Mouse (Mus musculus) monocyte, adult 5-6 weeks (primary cell): ENCODE results near the gene Mum1. TPM values are rescaled to one million over a fixed set of nuclear protein-coding genes. Genes with fewer than 3 reads are reported as not detected.

Experiments used
- ATAC-seq: fragments of 153-309, 156-312 bp; replicated peaks from 2 replicates; pipeline ENCODE4 v1.8.0; 2017; ENCODE audit warnings: mild to moderate bottlenecking; ENCODE audit not compliant: low TSS enrichment, insufficient number of reproducible peaks, severe bottlenecking, poor library complexity, low FRiP score
- total RNA-seq: library from RNA; stranded (forward); fragments of 200-1000, 200-491, 200-594 nt; gene quantifications from 3 replicates; pipeline ENCODE4 v1.2.3, GENCODE M21; 2017

The Mum1 gene
- total RNA-seq, 1 experiment from 2014 or later = 43.7 TPM

DNA sequence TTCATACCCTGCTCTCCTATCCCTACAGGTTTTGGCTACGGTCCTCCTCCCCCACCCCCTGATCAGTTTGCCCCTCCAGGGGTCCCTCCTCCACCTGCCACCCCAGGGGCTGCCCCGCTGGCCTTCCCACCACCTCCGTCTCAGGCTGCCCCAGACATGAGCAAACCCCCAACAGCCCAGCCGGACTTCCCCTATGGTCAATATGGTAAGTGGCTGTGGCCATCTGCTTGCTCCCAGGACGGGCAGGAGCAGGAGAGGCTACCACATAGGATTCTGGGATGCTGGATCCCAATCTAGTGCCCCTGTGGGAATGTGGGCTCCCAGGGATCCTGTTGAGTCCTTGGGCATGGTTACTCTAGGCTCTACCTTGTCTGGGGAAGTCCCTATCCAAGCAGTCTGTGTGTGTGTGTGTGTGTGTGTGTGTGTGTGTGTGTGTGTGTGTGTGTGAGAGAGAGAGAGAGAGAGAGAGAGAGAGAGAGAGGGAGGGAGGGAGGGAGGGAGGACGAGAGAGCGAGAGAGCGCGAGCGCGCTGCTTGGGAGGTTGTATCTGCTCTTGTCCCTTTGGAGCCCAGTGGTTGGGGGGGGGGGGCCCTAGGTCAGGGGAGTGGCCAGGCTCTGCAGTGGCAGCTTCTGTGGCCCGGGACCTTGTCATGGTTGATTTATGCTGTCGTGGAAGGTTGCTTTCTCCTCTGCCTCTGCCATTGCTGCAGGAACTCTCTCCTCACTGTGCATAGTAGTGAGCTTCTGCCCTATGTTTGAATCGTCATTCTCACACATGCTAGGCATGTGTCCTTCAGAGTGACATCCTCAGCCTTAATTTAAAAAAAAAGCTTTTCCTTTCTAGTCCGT, 59.2 kb downstream of the Mum1 start:
- ATAC-seq = no peak

GRCm38 (mm10) chr10:80288097-80288496, 61.9 kb downstream of the Mum1 start:
- no peak for ATAC-seq

GRCm38 (mm10) chr10:80288657-80289056, 62.4 kb downstream of the Mum1 start:
- ATAC-seq = no peak

GRCm38 (mm10) chr10:80292251-80293146, 66.3 kb downstream of the Mum1 start, which contains the start of gene Rps15:
TSS of gene Rps15 (plus strand) at chr10:80292453.
- peak; percentile 91 for ATAC-seq

DNA sequence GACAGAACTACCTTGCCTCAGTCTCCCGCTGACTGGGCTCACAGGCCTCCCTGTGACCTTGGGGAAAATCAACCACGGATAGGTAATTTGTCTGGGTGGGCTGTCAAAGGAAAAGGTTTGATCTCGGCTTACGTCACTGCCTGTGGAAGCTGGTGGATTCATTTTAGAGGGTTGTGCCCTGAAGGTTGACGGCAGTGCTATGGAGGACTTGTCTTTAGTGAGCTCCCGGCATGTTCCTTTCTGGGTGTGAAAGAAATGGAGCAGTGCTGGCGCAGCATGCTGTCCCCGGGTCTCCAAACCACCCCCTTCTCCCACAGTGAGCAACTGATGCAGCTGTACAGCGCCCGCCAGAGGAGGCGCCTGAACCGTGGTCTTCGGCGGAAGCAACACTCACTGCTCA, 67.1 kb downstream of the Mum1 start:
- no peak for ATAC-seq

Other genes starting within 250 kb of the Mum1 start
- gene Tmem259, start 242.1 kb upstream of the Mum1 start, total RNA-seq = 49.0 to 80.6 TPM (median 59.1 TPM) in 3 replicates
- 210 to 295 TPM (median 228 TPM) in 3 replicates for gene Cnn2, start 237.8 kb upstream of the Mum1 start, total RNA-seq
- 33.6 to 53.0 TPM (median 45.9 TPM) in 3 replicates for gene Abca7, start 229.9 kb upstream of the Mum1 start, total RNA-seq
- gene Arhgap45, start 209.8 kb upstream of the Mum1 start, total RNA-seq = 356 to 478 TPM (median 365 TPM) in 3 replicates
- 83.4 to 130 TPM (median 95.9 TPM) in 3 replicates for gene Polr2e, start 186.6 kb upstream of the Mum1 start, total RNA-seq
- gene Gpx4, start 179.3 kb upstream of the Mum1 start, total RNA-seq = 250 to 253 TPM (median 251 TPM) in 3 replicates
- gene Sbno2, start 120.9 kb upstream of the Mum1 start, total RNA-seq = 50.6 to 75.0 TPM (median 51.9 TPM) in 3 replicates
- 155 to 177 TPM (median 155 TPM) in 3 replicates for gene Stk11, start 110.6 kb upstream of the Mum1 start, total RNA-seq
- 26.1 to 49.8 TPM (median 29.5 TPM) in 3 replicates for gene Atp5d, start 87.8 kb upstream of the Mum1 start, total RNA-seq
- gene Cbarp, start 85.6 kb upstream of the Mum1 start, total RNA-seq = 0.29 to 5.8 TPM (median 4.1 TPM) in 3 replicates
- 27.3 to 65.5 TPM (median 29.9 TPM) in 3 replicates for gene Midn, start 78.2 kb upstream of the Mum1 start, total RNA-seq
- gene Cirbp, start 60.4 kb upstream of the Mum1 start, total RNA-seq = 137 to 163 TPM (median 145 TPM) in 3 replicates
- gene 1600002K03Rik, start 53.5 kb upstream of the Mum1 start, total RNA-seq = 16.2 to 29.1 TPM (median 18.0 TPM) in 3 replicates
- 1.0 TPM in 1 of 3 replicates, not detected in the others for gene Efna2, start 47.0 kb upstream of the Mum1 start, total RNA-seq
- gene Ndufs7, start 22.7 kb downstream of the Mum1 start, total RNA-seq = 60.9 to 74.8 TPM (median 61.4 TPM) in 3 replicates
- gene Gamt, start 34.6 kb downstream of the Mum1 start, total RNA-seq = 3.8 to 4.7 TPM in 2 of 3 replicates, not detected in the other
- gene Dazap1, start 35.1 kb downstream of the Mum1 start, total RNA-seq = 85.1 to 132 TPM (median 92.5 TPM) in 3 replicates
- 1,267 to 1,604 TPM (median 1,393 TPM) in 3 replicates for gene Rps15, start 66.0 kb downstream of the Mum1 start, total RNA-seq
- gene Apc2, start 69.5 kb downstream of the Mum1 start, total RNA-seq = 2.3 TPM in 1 of 3 replicates, not detected in the others
- gene 2310011J03Rik, start 94.1 kb downstream of the Mum1 start, total RNA-seq = 23.5 to 28.1 TPM (median 27.6 TPM) in 3 replicates
- gene Pcsk4, start 103.1 kb downstream of the Mum1 start, total RNA-seq = 0.57 TPM in 1 of 3 replicates, not detected in the others
- gene Reep6, start 103.5 kb downstream of the Mum1 start, total RNA-seq = not detected in 3 replicates
- 0.10 to 0.43 TPM in 2 of 3 replicates, not detected in the other for gene Adamtsl5, start 122.0 kb downstream of the Mum1 start, total RNA-seq
- not detected in 3 replicates for gene Plk5, start 130.0 kb downstream of the Mum1 start, total RNA-seq
- gene Mex3d, start 161.2 kb downstream of the Mum1 start, total RNA-seq = 4.1 to 5.3 TPM (median 5.2 TPM) in 3 replicates
- 11.4 to 34.6 TPM (median 18.6 TPM) in 3 replicates for gene Mbd3, start 173.1 kb downstream of the Mum1 start, total RNA-seq
- 56.9 to 82.5 TPM (median 76.8 TPM) in 3 replicates for gene Uqcr11, start 180.4 kb downstream of the Mum1 start, total RNA-seq
- gene Tcf3, start 207.2 kb downstream of the Mum1 start, total RNA-seq = 18.9 to 30.0 TPM (median 26.1 TPM) in 3 replicates